Mouse (Mus musculus): ENCODE measurements around the gene Mycbpap.

- TF ChIP-seq CTCF (IDR thresholded peaks at IDR 0.05; ENCODE audit: borderline replicate concordance, insufficient read depth, low read depth, low read length) (no peak), POLR2A (IDR thresholded peaks at IDR 0.05; ENCODE audit: borderline replicate concordance, insufficient read depth, low read length) (no peak)
These were observed 52.9 kb downstream of the Mycbpap start for GRCm38 (mm10) chr11:94468582-94469064.
